Mouse (Mus musculus): ENCODE measurements around the gene Kri1.
"Not testable (repeated sequence)": the region's sequence is repeated elsewhere in the genome, so short reads cannot be mapped to it uniquely, and the experiment has no call there.

Kri1 gene

GRCm38 (mm10) chr9:21287571-21288402, at the start of gene Kri1:
TSS of gene Kri1 (minus strand) at chr9:21287969.
- DNase-seq = peak; percentile 99

GRCm38 (mm10) chr9:21336491-21336890, 48.7 kb upstream of the Kri1 start:
- DNase-seq = no peak

- DNase-seq = no peak
Measured at GRCm38 (mm10) chr9:21335391-21335790, 47.6 kb upstream of the Kri1 start.

GRCm38 (mm10) chr9:21334747-21335146, 47.0 kb upstream of the Kri1 start:
- no peak for DNase-seq

- no peak for DNase-seq
Measured at GRCm38 (mm10) chr9:21333523-21333922, 45.8 kb upstream of the Kri1 start.

- no peak for DNase-seq
Measured at GRCm38 (mm10) chr9:21332161-21333061, 44.6 kb upstream of the Kri1 start.

- DNase-seq = no peak
Measured at GRCm38 (mm10) chr9:21331365-21332140, 43.8 kb upstream of the Kri1 start.

- DNase-seq = no peak
Measured at GRCm38 (mm10) chr9:21329699-21330289, 42.0 kb upstream of the Kri1 start.

- no peak for DNase-seq
Measured at GRCm38 (mm10) chr9:21329041-21329440, 41.3 kb upstream of the Kri1 start.

GRCm38 (mm10) chr9:21328041-21328440, 40.3 kb upstream of the Kri1 start:
- DNase-seq = no peak

- DNase-seq = no peak
Measured at GRCm38 (mm10) chr9:21327569-21327968, 39.8 kb upstream of the Kri1 start.

GRCm38 (mm10) chr9:21324269-21324668, 36.5 kb upstream of the Kri1 start:
- peak; percentile 44 to 67 for DNase-seq

- DNase-seq = not testable (repeated sequence)
Measured at GRCm38 (mm10) chr9:21322917-21323297, 35.1 kb upstream of the Kri1 start.

GRCm38 (mm10) chr9:21322211-21322916, 34.6 kb upstream of the Kri1 start:
- no peak for DNase-seq

GRCm38 (mm10) chr9:21321513-21321835, 33.7 kb upstream of the Kri1 start:
- DNase-seq = peak; percentile 56 to 65

GRCm38 (mm10) chr9:21320619-21321512, 33.1 kb upstream of the Kri1 start, which contains the start of gene Slc44a2:
TSS of gene Slc44a2 (plus strand) at chr9:21320698.
- peak; percentile 82 to 92 for DNase-seq

- DNase-seq = no peak
Measured at GRCm38 (mm10) chr9:21320280-21320618, 32.5 kb upstream of the Kri1 start.

GRCm38 (mm10) chr9:21319503-21319902, 31.7 kb upstream of the Kri1 start:
- DNase-seq = no peak

GRCm38 (mm10) chr9:21318792-21319191, 31.0 kb upstream of the Kri1 start:
- no peak for DNase-seq

GRCm38 (mm10) chr9:21316696-21317095, 28.9 kb upstream of the Kri1 start:
- DNase-seq = no peak

- no peak for DNase-seq
Measured at GRCm38 (mm10) chr9:21315421-21315820, 27.7 kb upstream of the Kri1 start.
